Mouse (Mus musculus): ENCODE data around the gene Zc3h10.

DNA sequence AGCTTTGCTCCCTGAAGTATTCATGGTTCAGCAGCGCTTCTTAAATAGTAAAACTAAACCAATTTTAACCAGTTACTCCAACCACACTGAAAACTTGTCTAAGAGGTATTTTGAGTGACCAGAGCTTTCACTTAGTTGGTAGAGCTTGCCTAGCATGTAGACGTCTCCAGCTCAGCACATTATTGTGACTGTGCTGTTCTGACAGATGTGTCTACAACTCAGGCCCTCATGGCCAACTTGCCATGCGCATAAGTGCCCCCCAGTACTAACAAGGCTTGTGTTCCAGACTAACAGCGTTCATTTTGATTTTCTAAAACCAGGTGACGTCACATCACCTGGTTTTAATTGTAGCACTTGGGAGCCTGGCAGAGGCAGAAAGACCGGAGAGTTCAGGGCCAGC, 9.4 kb upstream of the Zc3h10 start:
- no peak for TF ChIP-seq CTCF (IDR thresholded peaks at IDR 0.05; ENCODE audit: low read depth)
- TF ChIP-seq EP300 (IDR thresholded peaks at IDR 0.05; ENCODE audit: low read depth), result no peak

Measured in heart, postnatal 0 days (tissue).